Mouse (Mus musculus): Measurements from ENCODE around the gene Slc16a1.

GRCm38 (mm10) chr3:104621841-104622240 lies 16.6 kb upstream of the Slc16a1 start:
- TF ChIP-seq GATA1 (IDR thresholded peaks at IDR 0.05; ENCODE audit: low read length) (no peak), TAL1 (IDR thresholded peaks at IDR 0.05; ENCODE audit: low read length) (no peak)
